Mouse (Mus musculus): ENCODE results near the gene Fam117a.
A peak's percentile ranks its signal among the peaks of the same experiment; 100 is the strongest.

Fam117a gene

DNA sequence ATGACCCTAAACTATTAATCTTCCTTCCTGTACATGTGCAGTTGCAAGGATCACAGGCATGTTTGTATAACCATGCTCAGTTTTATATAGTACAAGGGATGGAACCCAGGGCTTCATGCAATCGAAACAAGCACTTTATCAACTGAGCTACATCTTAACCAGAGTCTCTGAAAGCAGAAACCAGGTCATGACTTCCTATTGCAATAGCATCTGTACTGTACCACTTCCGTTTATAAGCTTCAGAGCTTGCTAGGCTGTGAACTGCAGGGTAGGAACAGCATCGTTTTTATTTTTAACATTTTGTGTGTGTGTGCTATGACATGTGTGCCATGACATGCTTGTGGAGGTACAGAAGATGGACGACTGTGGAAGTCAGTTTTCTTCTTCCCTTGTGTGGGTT, 3.6 kb upstream of the Fam117a start:
- peak; percentile 78 for DNase-seq (ENCODE audit: low read depth)

DNA sequence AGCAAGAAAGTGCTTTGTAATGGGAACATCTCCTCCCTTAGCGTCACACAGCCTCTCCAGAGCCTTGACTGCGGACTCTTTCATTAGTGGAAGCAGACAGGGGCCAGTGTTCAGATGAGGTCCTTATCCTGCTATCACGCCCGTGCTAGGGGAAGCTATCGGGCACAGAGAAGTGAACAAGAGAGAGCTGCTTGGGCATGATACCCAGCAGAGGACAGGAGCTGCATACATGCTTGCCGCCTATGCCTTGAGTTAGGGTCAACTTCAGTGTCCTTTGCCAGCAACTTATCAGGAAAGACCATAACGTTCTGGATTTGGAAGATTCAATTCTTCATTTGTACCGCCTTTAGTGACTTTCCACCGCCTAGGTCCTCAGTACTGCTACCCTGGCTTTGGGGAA, 3.0 kb upstream of the Fam117a start:
- no peak for DNase-seq (ENCODE audit: low read depth)

DNA sequence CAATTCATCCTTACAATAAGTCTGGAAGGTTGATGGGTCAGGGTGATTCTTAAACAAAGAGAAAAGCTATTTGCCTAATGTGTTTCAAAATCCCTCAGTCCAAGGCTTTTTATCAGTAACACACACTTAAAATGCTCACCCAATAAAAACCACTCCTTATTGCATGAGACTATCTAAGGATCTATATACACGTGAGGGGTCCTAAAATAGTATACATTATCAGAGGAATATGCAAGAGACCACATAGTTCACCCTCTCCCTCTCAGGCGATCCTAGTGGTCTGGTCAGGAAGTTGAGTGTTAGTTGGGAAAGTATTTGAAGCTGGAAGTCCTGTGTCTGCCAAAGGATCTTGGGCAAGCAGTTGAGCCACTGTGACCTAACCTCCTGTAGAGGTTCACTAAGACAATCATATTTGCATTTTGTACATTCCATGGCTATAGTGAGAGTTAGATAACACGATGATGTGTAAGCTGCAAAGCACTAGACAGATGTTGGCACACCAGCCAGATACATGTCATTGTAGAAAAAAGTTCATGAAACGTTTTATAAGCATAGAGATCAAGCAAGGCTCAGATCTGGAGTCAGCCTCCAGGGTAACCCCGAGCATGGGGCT, 2.3 kb upstream of the Fam117a start:
- peak; percentile 79 for DNase-seq (ENCODE audit: low read depth)

DNA sequence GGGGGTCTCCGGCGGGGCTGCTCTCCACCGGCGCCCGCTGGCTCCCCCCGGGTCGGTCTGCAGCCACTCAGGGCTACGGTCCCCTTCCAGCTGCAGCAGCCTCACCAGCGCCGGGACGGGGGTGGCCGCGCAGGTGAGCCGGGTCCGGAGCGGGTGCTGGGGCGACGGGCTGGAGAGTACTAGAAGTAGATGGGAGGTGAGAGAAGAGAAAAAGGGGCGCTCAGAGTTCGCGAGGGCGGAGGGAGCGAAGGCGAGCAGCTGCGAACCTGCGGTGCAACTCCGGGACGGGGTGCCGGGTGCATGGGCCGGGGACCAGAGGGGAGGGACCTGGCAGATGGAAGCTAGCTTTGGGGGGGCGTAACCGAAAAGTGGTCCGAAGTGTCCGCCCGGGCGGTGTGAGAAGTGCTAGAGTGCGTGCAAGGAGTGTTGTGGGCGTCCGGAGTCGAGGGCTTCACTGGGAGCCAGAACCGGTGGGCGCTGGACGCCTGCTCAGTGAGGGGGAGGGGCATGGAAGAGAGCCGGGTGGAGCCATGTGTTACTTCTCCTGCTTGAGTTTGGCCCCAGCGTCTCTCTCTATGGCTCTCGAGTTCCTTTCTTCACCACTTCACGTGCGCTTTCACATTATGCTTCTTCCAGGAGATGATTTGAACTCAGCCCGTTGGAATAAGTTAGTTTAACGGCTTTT, 453 bp downstream of the Fam117a start:
- DNase-seq (ENCODE audit: low read depth): peak; percentile 68

DNA sequence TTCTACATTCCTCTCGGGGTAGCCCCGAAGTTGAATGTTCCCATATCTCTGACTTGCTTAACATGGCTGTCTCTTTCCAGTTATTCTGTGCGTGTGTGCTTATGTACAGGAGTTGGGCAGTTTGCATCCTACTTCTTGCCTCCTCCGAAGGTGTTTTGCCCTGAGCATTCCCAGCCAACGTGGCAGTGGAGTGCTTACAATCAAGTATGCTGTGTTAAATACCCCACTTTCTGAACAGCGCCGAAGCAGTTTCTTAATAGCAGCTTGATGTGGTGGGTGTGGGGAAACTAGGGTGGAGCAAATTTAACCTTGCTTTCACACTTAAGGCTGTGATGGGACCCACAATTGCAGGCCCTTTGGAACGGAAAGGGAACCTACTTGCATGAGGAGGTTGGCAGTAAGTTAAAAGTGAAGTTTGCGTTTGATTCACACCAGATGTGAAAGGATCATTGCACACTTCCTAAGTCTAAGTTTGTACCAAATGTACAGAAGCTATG, 1.1 kb downstream of the Fam117a start:
- peak; percentile 54 for DNase-seq (ENCODE audit: low read depth)

DNA sequence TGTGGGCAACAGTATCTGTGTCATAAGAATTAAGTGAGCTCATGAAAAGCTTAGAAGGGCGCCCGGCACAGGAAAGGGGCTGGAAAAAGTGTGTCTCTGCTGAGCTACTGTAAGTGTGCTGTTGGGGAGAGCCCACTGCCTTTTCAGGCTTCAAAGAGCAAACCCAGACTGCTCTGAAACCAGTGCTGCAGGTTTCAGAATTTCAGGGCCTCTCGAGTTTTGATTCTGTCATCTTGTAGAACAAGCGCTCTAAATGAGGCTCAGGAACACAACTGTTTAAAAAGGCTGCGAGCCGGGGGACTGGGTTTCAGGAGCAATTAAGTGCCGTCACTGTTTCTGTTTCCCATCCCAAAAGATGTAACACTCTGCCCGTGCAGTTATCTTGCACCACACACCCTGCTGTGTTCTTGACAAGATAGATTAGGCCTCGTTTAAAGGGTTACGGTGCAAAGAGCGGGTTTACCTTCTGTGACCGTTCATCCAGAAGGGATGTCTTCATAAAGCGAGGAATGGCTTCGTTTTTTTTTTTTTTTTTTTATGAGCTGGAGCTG, 2.7 kb downstream of the Fam117a start:
- peak; percentile 71 for DNase-seq (ENCODE audit: low read depth)

DNA sequence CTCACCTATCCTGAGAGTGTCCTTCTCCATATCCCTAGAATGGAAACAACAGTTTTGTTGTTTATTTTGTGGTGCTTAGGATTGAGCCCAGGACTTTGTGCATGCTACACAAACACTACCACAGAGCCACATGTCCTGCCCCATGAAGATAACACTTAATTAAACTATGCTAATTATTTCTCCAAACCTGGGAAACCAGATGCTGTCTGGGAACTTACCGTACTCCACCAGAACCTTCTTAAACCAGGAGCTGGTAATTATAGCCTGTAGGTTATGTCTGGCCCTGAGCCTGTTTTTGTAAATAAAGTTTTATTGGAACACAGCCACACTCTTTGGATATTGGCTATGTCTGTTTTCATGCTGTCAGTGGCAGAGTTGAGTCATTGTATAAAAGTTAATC, 3.4 kb downstream of the Fam117a start:
- no peak for DNase-seq (ENCODE audit: low read depth)

DNA sequence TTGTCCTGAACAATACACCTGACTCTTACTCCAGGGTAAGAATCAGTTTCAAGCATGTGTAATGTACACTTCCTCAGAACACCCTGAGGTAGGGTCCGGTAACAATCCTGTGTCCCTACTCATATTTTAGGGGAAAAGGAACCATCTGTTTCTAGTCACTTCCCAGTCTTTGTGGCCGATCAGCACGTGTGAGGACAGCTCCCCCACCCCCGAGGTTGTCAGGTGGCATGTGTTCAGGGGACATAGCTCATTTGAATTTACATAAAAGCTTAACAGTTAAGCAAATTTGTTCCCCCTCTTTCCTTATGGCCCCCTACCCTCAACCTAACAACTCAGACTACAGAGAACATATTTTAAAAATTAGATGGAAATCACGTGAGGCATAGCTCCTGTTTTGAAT, 3.8 kb downstream of the Fam117a start:
- peak; percentile 53 for DNase-seq (ENCODE audit: low read depth)

DNA sequence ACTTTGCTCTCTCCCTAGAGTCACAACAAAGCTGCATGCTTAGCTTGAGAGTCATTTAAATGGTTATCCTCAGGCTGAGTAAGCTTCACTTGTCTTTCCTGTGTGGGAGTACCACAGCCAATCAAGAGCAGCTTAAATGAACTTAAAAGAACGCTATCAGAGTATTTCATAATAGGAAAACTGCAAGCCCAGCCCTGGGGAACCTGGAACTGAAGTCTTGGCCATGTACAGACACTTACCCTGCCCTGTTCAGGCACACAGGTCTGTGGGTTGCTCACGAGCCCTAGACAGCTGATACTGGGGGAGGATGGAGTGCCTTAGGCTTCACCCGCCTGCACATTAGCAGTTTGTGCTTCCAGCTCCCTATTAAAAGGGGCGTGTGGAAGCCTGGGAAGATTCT, 6.4 kb downstream of the Fam117a start:
- DNase-seq (ENCODE audit: low read depth): peak; percentile 69

DNA sequence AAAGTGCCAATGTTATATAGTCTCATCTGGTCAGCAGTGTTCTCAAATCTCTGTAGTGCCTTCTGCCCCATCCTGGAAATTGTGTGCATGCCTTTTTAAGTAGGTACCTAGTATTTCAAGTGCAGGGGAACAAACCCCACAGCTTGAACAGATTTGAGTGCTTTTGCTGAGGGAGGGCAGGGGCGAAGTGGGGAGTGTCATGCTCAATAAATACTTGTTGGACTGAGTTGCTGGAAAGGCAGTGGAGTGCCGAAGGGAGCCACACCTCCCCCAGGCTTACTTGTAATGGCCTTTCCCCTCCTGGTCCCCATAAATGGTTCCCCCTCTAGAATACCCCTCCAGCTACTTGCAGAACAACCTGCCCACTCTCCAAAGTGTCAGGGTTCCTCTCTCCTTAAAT, 7.4 kb downstream of the Fam117a start:
- no peak for DNase-seq (ENCODE audit: low read depth)

DNA sequence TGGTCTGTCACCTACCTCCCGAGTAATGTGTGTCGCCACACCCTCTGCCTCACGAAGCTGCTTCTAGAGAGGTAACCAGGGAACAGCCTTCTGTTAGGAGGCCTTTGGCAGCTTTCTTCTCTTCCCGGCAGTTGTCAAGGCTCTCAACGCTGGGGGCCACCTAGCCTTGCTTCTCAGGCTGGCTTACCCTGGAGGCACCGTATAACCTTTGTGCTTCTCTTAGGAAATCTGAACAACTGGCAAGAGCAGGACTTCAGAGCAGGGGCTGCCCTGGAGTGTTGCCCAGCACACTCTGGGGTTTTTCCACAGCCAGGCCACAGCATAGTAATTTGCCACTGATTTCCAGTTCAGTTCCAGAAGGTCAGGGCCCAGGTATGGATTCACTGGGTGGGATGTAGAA, 13.5 kb downstream of the Fam117a start:
- DNase-seq (ENCODE audit: low read depth): no peak

DNA sequence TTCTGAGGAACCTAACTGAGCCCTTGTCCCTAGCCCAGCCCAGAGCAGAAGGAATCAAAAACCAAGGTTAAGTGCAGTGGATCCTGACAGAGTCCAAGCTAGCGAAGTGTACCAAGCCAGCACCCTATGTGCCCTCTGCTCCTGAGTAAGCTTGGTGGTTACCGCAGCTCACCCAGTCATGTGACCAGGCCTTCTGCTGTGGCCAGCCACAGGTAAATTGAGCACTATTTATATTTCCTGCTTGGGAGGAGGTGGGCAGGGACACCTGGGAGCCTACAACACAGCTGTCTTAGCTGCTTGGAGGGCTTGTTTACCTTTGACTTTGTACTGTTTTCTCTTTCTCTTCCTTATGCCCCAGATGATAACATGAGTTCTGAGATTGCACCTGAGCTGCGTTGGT, 14.1 kb downstream of the Fam117a start:
- no peak for DNase-seq (ENCODE audit: low read depth)

DNA sequence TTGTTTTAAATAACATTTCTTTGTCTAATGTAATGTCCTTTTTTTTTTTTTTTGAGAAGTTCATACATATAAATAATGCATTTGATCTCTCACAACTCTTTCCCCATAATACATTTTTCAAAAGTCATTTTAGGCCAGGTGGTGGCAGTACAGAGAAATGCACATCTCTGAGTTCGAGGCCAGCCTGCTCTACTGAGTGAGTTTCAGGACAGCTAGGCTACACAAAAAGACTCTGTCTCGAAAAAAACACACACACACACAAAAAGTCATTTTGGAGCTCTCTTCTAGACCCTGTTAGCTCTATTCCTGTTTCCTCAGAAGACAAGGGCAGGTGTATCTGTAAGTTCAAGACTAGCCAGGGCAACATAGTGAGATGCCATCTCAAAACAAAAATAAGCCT, 15.9 kb downstream of the Fam117a start:
- DNase-seq (ENCODE audit: low read depth): peak; percentile 68

DNA sequence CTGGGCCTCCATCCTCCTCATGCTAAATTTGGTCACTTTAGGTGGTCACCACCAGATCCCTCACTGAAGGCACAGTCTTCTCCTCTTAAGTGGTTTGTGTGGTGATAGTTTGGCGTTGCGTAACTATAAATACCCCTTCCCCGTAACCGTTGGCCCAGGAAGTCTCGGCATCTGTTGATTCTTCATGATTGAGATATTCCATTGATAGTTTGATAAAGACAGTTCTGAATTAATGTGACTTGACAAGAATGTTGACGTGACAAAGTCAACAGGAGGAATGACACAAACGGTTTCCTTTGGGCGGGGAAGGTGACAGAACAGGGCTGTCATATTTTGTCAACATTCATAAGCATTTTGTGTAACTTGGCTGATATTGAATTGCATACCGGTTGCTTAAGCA, 16.4 kb downstream of the Fam117a start:
- DNase-seq (ENCODE audit: low read depth): peak; percentile 93

DNA sequence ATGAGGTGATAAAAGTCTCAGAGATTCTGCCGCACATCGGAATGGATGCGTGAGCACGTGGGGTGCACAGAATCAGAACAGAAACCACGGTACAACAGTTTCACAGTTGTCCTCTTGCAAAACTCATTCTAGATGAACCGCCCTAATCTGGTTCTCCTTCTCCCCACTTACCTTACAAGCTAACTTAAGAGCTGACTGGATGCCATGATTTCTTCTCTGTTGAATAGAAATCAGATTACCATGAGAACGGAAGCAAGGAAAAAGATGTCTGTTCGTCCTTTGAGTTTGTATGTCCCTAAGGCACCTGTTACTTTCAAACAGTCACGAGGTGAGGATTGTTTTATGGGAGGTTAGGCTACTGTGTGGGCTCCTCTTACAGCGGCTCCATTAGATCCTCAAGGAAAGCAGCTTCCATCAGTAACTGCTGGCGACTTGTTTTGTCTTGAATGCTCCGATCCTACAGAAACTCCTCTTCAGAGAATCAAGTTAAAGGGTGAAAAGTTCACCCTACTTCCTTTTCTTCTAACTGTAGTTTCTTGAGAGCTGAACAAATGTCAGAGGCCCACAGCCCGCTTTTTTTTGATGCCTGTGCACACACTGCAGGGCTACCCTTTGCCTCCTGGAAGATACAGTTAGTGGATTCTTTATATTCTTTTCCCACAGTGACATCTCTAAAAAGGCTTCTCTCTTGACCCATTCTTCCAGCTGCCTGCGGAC, 17.6 kb downstream of the Fam117a start:
- DNase-seq (ENCODE audit: low read depth): peak; percentile 59

DNA sequence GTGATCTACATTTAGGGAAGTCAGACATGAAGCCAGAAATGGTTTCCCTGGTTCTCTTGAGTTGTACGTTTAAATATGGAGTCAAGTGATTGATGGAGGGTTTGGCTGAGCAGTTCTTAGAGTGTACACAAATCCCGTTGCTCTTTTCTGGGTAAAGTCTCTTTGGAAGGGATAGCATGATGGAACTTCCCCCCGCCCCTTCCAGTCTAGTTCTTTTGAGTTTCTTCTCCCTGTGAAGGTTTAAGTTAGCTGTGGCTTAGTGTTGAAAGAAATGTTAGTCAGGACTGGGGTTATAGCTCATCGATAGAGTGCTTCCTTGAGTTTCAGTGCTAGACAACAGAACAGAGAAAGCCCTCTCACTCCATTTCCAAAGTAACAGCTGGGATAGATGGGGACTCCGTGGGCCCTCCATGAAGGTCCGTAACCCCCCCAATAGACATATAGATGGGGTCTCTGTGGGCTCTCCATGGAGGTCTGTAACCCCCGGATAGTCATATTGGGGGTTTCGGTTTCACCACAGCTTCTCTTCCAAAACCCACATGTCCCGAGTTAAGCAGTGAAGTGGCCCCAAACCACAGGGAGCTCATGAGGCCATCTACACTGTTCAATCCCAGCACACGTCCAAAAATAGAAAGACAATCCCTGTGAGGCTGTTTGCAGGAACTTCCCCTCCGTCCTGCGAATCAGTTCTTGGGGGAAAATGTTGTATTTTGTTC, 18.3 kb downstream of the Fam117a start:
- DNase-seq (ENCODE audit: low read depth): peak; percentile 29

DNA sequence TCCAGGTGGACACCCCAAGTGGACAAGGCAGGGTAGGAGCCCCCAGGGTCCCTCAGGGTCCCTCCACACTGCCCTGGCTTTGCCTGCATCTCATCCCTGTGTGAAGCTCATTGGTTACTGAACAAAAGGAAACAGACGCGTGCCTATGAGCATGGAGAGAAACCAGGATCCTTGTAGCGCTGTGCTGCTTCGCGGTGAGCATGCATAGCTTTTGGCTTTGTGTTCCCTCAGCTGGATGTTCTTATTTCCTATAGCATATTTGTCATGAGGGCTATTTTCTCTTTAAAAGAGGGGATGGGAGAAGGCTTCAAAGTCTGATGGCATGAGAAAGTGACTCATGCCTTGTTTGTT, 18.8 kb downstream of the Fam117a start:
- peak; percentile 50 for DNase-seq (ENCODE audit: low read depth)

DNA sequence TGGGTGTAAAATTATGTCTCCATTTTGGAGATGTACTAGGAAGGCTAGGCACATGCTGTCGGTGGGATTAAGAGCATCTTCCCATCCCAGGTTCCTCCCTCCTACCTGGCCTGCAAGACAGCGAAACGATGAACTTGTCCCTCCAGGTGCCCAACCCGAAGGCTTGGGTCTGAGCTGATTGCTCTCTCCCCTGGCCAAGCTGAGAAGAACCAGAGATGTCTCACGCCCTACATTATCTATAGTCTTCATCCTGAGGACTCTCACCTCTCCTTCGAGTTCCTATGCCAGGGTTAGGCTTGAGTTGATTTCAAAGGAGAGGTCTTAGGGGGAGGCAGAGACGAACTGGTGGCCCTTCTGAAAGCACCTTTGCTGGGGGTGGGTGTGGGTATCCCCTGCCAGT, 19.2 kb downstream of the Fam117a start:
- DNase-seq (ENCODE audit: low read depth): no peak

DNA sequence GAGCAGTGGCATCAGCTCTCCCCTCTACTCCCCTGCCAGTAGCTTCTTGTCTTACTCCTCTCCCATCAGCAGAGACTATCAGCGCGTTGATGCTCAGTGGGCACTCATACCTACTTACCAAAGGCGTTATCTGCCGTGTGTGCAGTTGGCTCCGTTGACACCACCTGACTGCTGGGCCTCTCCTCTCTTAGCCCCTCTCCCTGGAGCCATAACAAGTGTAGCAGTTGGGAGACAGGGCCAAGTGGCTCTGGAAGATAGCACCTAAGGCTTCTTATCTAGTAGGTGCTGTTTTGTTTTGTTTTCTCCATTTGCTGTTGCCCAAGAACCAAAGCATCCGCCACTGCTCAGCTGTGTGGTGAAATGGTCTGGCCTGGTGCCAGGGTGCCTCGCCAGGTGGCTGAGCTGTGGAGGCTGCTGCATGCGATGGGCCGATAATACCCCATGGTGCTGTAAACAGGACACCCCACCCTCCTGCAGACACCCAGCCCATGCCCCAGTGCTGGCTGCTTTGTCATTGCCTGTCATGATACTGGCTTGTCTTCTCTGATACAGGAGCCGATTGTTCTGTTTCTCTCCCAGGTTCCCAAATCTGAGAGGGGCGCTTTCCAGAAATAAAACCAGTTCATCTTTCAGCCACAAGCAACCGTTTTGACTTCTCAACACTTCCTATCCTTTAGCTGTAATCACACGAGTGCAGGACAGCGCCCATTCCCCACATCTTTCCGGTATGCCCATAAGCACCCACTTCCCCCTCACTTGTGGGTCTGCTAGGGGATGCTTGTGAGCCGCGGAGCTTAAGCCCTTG, 19.9 kb downstream of the Fam117a start:
- DNase-seq (ENCODE audit: low read depth): peak; percentile 99

DNA sequence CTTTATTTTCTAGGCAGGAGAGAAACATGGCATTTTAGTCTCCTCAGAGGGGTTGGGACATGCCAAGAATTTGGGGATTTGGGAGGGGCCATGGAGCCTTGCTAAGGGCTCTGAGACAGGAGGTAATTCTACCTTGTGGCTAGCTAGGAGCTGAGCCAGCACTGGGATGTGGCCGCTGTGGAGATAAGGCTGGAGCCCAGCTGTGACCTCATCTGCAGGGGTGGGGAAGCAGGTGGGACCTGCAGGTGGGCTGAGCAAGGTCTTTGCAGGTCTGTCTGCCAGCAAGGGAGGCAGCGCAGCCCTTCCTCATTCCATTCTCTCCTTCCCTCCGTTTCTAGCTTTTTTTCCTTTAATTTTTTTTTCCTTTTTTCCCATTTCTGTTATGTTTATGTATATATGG, 21.4 kb downstream of the Fam117a start:
- DNase-seq (ENCODE audit: low read depth): peak; percentile 32

DNA sequence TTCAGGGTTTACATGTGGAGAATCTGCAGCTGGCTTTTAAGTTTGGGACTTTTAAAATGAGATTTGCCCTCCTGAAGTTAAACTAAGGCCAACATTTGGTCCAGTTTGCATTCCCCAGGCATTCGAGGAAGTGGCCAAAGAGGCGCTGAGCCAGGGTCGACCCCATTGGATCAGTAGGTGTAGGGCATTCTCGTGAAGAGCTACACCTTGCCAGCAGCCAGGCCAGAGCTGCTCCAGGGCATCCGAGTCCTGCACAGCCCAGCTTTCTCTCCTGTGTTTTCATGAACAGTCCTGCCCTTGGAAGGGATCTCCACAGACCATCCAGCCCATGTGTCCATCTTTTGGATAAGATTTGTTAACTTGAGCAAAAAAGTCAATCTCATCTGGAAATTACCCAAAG, 27.6 kb downstream of the Fam117a start:
- no peak for DNase-seq (ENCODE audit: low read depth)

DNA sequence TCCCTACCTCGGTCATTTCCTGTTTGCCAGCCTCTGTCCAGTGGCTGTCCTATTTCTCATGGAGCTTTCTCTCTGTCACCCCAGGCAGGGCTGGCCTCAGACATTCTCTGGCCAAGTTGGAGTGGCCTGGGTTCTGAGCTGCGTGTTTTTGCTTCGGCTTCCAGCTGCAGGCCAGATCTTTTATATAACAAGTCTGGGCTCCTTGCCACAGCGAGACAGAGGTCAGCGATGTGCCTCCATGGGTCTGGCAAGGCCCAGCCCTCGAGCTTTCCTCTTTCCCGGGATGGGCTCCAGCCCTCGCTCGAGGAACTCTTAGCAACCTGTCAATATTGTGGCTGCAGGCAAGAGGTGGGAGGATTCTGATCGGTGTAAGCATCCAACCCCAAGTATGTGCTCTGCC, 28.8 kb downstream of the Fam117a start:
- DNase-seq (ENCODE audit: low read depth): no peak
